Mouse (Mus musculus) testis, postnatal 14 days (tissue): ENCODE results near the gene Gmppb.
"Not testable (repeated sequence)": the region's sequence is repeated elsewhere in the genome, so short reads cannot be mapped to it uniquely, and the experiment has no call there.

Experiments
- DNase-seq: peaks from one replicate; pipeline ENCODE4 v3.0.0; 2021; ENCODE audit warnings: low spot score

Gene Gmppb

GRCm38 (mm10) chr9:108049016-108049455 lies at the start of gene Gmppb:
Gmppb (plus strand) TSS chr9:108049242.
- peak; percentile 95 for DNase-seq

- DNase-seq: peak; percentile 100
Measured at GRCm38 (mm10) chr9:108001922-108002770, 46.9 kb upstream of the Gmppb start, which contains the start of gene Ip6k1. Ip6k1 (plus strand) TSS chr9:108002501.

GRCm38 (mm10) chr9:108002778-108003530 lies 46.1 kb upstream of the Gmppb start:
- DNase-seq: no peak

- no peak for DNase-seq
Measured at GRCm38 (mm10) chr9:108003531-108003890, 45.5 kb upstream of the Gmppb start.

- no peak for DNase-seq
Measured at GRCm38 (mm10) chr9:108008041-108008440, 41.0 kb upstream of the Gmppb start.

- DNase-seq: no peak
Measured at GRCm38 (mm10) chr9:108010385-108010784, 38.7 kb upstream of the Gmppb start.

GRCm38 (mm10) chr9:108013577-108013976 lies 35.5 kb upstream of the Gmppb start:
- not testable (repeated sequence) for DNase-seq

GRCm38 (mm10) chr9:108017127-108017526 lies 31.9 kb upstream of the Gmppb start:
- DNase-seq: no peak

- no peak for DNase-seq
Measured at GRCm38 (mm10) chr9:108020741-108021140, 28.3 kb upstream of the Gmppb start.

- DNase-seq: no peak
Measured at GRCm38 (mm10) chr9:108023216-108023615, 25.8 kb upstream of the Gmppb start.

- DNase-seq: no peak
Measured at GRCm38 (mm10) chr9:108026584-108026983, 22.5 kb upstream of the Gmppb start.

- DNase-seq: no peak
Measured at GRCm38 (mm10) chr9:108027867-108028266, 21.2 kb upstream of the Gmppb start.

- no peak for DNase-seq
Measured at GRCm38 (mm10) chr9:108032126-108032525, 16.9 kb upstream of the Gmppb start.

GRCm38 (mm10) chr9:108035331-108036156 lies 13.5 kb upstream of the Gmppb start:
- no peak for DNase-seq

GRCm38 (mm10) chr9:108044751-108045492 lies 4.1 kb upstream of the Gmppb start:
- DNase-seq: no peak

GRCm38 (mm10) chr9:108046582-108046981 lies 2.5 kb upstream of the Gmppb start:
- DNase-seq: no peak

- DNase-seq: no peak
Measured at GRCm38 (mm10) chr9:108047601-108048565, 1.2 kb upstream of the Gmppb start.

GRCm38 (mm10) chr9:108048566-108048955 lies 481 bp upstream of the Gmppb start:
- DNase-seq: no peak

GRCm38 (mm10) chr9:108049561-108050251 lies 664 bp downstream of the Gmppb start:
- no peak for DNase-seq
